ENCODE assay signal across 8 mouse cellular contexts in genomic region chr15:77003868-77004215, GRCm38 (mm10). TPM values are rescaled to one million over a fixed set of nuclear protein-coding genes. Genes with fewer than 3 reads are reported as not detected.
DNase-seq lines count a peak whose midpoint lies in the region; ATAC-seq and TF ChIP-seq lines count a peak whose summit lies in the region.

No protein-coding gene starts in this region.

- H3K4me3 ChIP-seq in hindbrain, embryonic 10.5 days, result no peak overlapping the region
- no peak overlapping the region for H3K4me3 ChIP-seq in hindbrain, embryonic 12.5 days
- H3K4me3 ChIP-seq in CH12.LX (replicated peaks in 1 of 3; ENCODE audit: low read depth in 2 of 3, low read length in 2 of 3, poor library complexity in 1 of 3), result no peak overlapping the region

- H3K4me1 ChIP-seq in hindbrain, embryonic 10.5 days (replicated peaks), result peaks cover 17% of the 10 kb centered on the region; the same call in 1 of the 2 replicates
- no peaks in the 10 kb centered on the region for H3K4me1 ChIP-seq in hindbrain, embryonic 12.5 days
- no peaks in the 10 kb centered on the region for H3K4me1 ChIP-seq in CH12.LX (ENCODE audit: control insufficient read depth in 1 of 2, insufficient read depth in 2 of 2)

- dilution Hi-C loops in CH12.LX (cut with MboI; ENCODE audit: extremely low pct_ligation_motif_present, extremely low pct_unique_long_range_greater_than_20kb, low sequenced_read_pairs), result no loop called here

- no peaks in the 10 kb centered on the region for H3K36me3 ChIP-seq in hindbrain, embryonic 10.5 days
- no peaks in the 10 kb centered on the region for H3K36me3 ChIP-seq in hindbrain, embryonic 12.5 days
- H3K36me3 ChIP-seq in CH12.LX (replicated peaks in 1 of 2; ENCODE audit: control insufficient read depth in 1 of 2, insufficient read depth in 1 of 2, low read length in 1 of 2), result no peaks in the 10 kb centered on the region

- DNase-seq in hindbrain, embryonic 10.5 days (ENCODE audit: low spot score), result peak; percentile 54
- DNase-seq in CH12.LX (ENCODE audit: extremely low read depth), result peak; percentile 29
- DNase-seq in cerebellum, adult 18-20 months, result peak; percentile 68 to 71
- DNase-seq in gastrocnemius, postnatal 25 days, result peak; percentile 57
- DNase-seq in kidney, postnatal 25 days, result peak; percentile 58 to 74
- peak; percentile 40 to 47 for DNase-seq in lung, postnatal 4 days
- DNase-seq in yolk sac, embryonic 10.5 days (ENCODE audit: low spot score), result no peak

- no peak for ATAC-seq in hindbrain, embryonic 12.5 days (ENCODE audit: low FRiP score)

- H3K4me2 ChIP-seq in hindbrain, embryonic 12.5 days (replicated peaks), result no peak overlapping the region
- H3K4me2 ChIP-seq in CH12.LX (ENCODE audit: insufficient read depth, low read depth, poor library complexity, severe bottlenecking), result no peak overlapping the region

- H3K9me3 ChIP-seq in hindbrain, embryonic 10.5 days, result no peaks in the 10 kb centered on the region
- H3K9me3 ChIP-seq in hindbrain, embryonic 12.5 days (replicated peaks), result no peaks in the 10 kb centered on the region
- peaks cover 2% of the 10 kb centered on the region for H3K9me3 ChIP-seq in CH12.LX (replicated peaks; ENCODE audit: low read length)

- H3K27ac ChIP-seq in hindbrain, embryonic 10.5 days, result no peak overlapping the region
- H3K27ac ChIP-seq in hindbrain, embryonic 12.5 days, result no peak overlapping the region
- H3K27ac ChIP-seq in CH12.LX (ENCODE audit: insufficient read depth, low read depth), result no peak overlapping the region

- no peak for TF ChIP-seq POLR2A in CH12.LX (IDR thresholded peaks at IDR 0.05; ENCODE audit: low read depth, low read length)

- peak; percentile 47 to 80 for TF ChIP-seq CTCF in CH12.LX (conservative IDR thresholded peaks at IDR 0.05 in 1 of 2, IDR thresholded peaks at IDR 0.05 in 1 of 2; ENCODE audit: low read depth in 2 of 2, low read length in 2 of 2)

- no peak for TF ChIP-seq EP300 in CH12.LX (IDR thresholded peaks at IDR 0.05; ENCODE audit: low read length)

- in situ Hi-C loops in CH12.LX (cut with MboI; ENCODE audit: low pct_ligation_motif_present, low pct_unique_long_range_greater_than_20kb, low sequenced_read_pairs), result no loop called here

- 30% methylated on average over 3 of the region's 3 CpGs for WGBS in hindbrain, embryonic 10.5 days
- WGBS in hindbrain, embryonic 12.5 days, result 26% methylated on average over 3 of the region's 3 CpGs

- peak; percentile 62 for TF ChIP-seq RAD21 in CH12.LX (IDR thresholded peaks at IDR 0.05; ENCODE audit: low read depth, low read length)

- no peaks in the 10 kb centered on the region for H3K79me2 ChIP-seq in CH12.LX (replicated peaks; ENCODE audit: control insufficient read depth, extremely low read depth, insufficient read depth, poor library complexity, severe bottlenecking)

- peaks cover 7% of the 10 kb centered on the region; the same call in 1 of the 2 replicates for H3K27me3 ChIP-seq in hindbrain, embryonic 10.5 days (ENCODE audit: insufficient read depth, poor library complexity, severe bottlenecking)
- peaks cover 5% of the 10 kb centered on the region; the same call in 1 of the 2 replicates for H3K27me3 ChIP-seq in hindbrain, embryonic 12.5 days
- peaks cover 64% of the 10 kb centered on the region for H3K27me3 ChIP-seq in CH12.LX (replicated peaks)

- H3K9ac ChIP-seq in hindbrain, embryonic 12.5 days, result no peak overlapping the region
- no peak overlapping the region for H3K9ac ChIP-seq in CH12.LX (ENCODE audit: insufficient read depth, low read depth)

TF ChIP-seq in CH12.LX, 34 proteins besides CTCF, POLR2A, EP300 and RAD21:
- no peak for TF ChIP-seq MAFK (IDR thresholded peaks at IDR 0.05; ENCODE audit: insufficient replicate concordance, low read length)
- no peak for TF ChIP-seq BHLHE40 (IDR thresholded peaks at IDR 0.05; ENCODE audit: low read depth, low read length)
- peak; percentile 56 for TF ChIP-seq SMC3 (IDR thresholded peaks at IDR 0.05; ENCODE audit: low read depth, low read length)

RNA-seq across cellular contexts. Expression of gene Apol6, which starts 40.7 kb away (rescaled TPM):
- polyA plus RNA-seq in hindbrain, embryonic 10.5 days (2016; fragmentation: Nextera tagmentation; extraction: Ambion mirVana), result 0.06 TPM in 1 of 2 replicates, not detected in the other
- not detected in 2 replicates for polyA plus RNA-seq in hindbrain, embryonic 12.5 days (2016; fragmentation: Nextera tagmentation; extraction: Ambion mirVana)
- not detected in 2 replicates for total RNA-seq in CH12.LX (2012; rRNA removed)
- total RNA-seq in CH12.LX (2014; rRNA removed), result not detected in 2 replicates
- not detected in 2 replicates for polyA plus RNA-seq in CH12.LX (2012; ENCODE audit: insufficient read length, low read depth)
- total RNA-seq in gastrocnemius, postnatal 25 days (2021), result 10 to 100 TPM; 47.8 to 57.9 TPM

RNA-seq across cellular contexts. Expression of gene Mb, which starts 46.6 kb away (rescaled TPM):
- polyA plus RNA-seq in hindbrain, embryonic 10.5 days (2016; fragmentation: Nextera tagmentation; extraction: Ambion mirVana), result 0.63 TPM in 1 of 2 replicates, not detected in the other
- polyA plus RNA-seq in hindbrain, embryonic 12.5 days (2016; fragmentation: Nextera tagmentation; extraction: Ambion mirVana), result 0.80 and 2.5 TPM in 2 replicates
- total RNA-seq in CH12.LX (2012; rRNA removed), result not detected in 2 replicates
- total RNA-seq in CH12.LX (2014; rRNA removed), result not detected in 2 replicates
- polyA plus RNA-seq in CH12.LX (2012; ENCODE audit: insufficient read length, low read depth), result not detected in 2 replicates
- total RNA-seq in gastrocnemius, postnatal 25 days (2021), result 1,000 to 10,000 TPM; 2,592 to 3,528 TPM

RNA-seq across cellular contexts. Expression of gene 1110038F14Rik, which starts 55.5 kb away (rescaled TPM):
- 80.6 and 81.1 TPM in 2 replicates for polyA plus RNA-seq in hindbrain, embryonic 10.5 days (2016; fragmentation: Nextera tagmentation; extraction: Ambion mirVana)
- polyA plus RNA-seq in hindbrain, embryonic 12.5 days (2016; fragmentation: Nextera tagmentation; extraction: Ambion mirVana), result 70.2 and 72.4 TPM in 2 replicates
- total RNA-seq in CH12.LX (2012; rRNA removed) (24.7 and 28.7 TPM in 2 replicates), CH12.LX (2014; rRNA removed) (37.0 and 39.9 TPM in 2 replicates)
- 46.2 and 51.4 TPM in 2 replicates for polyA plus RNA-seq in CH12.LX (2012; ENCODE audit: insufficient read length, low read depth)
- total RNA-seq in gastrocnemius, postnatal 25 days (2021), result 10 to 100 TPM; 14.4 to 19.3 TPM
